Mouse (Mus musculus) layer of hippocampus, postnatal 10 days (tissue): ENCODE measurements around the gene Mtr. TPM values are rescaled to one million over a fixed set of nuclear protein-coding genes. Genes with fewer than 3 reads are reported as not detected.
A peak's percentile ranks its signal among the peaks of the same experiment; 100 is the strongest.
"Not testable (repeated sequence)": the region's sequence is repeated elsewhere in the genome, so short reads cannot be mapped to it uniquely, and the experiment has no call there.

Experiments
- DNase-seq, 2 experiments: peaks; one replicate each; pipeline ENCODE4 v3.0.0; 2021; ENCODE audit warnings: low spot score in 2 of 2
- total RNA-seq, 2 experiments: library from RNA; stranded (reverse); gene quantifications; 2 replicates each; pipeline ENCODE4 v1.2.3; 2021

The Mtr gene
- total RNA-seq, 2 experiments from 2014 or later, result 17.5 to 17.6 TPM

DNA sequence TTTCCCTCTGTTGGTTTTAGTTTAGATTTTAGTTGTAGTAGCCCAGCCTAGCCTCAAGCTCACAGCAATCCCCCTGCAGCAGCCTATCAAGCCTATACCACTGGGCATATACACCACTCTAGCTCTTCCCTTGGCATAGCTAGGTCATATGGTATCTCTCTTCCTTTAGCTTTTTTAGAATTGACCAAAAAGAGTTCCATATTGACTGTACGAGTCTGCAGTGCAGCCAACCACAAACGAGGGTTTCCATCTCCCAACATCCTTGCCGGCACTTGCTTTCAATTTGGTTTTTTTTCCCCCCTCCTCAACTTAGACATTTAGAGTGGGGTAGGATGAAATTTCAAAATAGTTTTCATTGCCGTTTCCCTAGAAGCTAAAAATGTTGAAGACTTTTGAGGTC, 95.5 kb downstream of the Mtr start:
- no peak for DNase-seq

DNA sequence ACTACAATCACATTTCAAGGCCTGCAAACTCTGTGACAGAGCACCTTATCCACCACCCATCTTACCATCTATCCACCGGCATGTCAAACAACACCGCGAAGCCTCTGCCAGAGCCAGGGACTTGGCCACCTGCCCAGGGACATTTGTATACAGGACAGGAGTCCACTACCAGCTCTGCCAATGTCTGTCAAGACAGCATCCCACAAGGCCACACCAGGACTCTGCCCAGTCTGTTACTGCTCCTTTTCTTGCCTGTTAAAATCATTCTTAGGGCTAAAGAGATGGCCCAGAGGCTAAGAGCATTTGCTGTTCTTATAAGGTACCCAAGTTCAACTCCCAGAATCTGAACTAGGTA, 97.8 kb downstream of the Mtr start:
- peak; percentile 34 to 45 for DNase-seq

DNA sequence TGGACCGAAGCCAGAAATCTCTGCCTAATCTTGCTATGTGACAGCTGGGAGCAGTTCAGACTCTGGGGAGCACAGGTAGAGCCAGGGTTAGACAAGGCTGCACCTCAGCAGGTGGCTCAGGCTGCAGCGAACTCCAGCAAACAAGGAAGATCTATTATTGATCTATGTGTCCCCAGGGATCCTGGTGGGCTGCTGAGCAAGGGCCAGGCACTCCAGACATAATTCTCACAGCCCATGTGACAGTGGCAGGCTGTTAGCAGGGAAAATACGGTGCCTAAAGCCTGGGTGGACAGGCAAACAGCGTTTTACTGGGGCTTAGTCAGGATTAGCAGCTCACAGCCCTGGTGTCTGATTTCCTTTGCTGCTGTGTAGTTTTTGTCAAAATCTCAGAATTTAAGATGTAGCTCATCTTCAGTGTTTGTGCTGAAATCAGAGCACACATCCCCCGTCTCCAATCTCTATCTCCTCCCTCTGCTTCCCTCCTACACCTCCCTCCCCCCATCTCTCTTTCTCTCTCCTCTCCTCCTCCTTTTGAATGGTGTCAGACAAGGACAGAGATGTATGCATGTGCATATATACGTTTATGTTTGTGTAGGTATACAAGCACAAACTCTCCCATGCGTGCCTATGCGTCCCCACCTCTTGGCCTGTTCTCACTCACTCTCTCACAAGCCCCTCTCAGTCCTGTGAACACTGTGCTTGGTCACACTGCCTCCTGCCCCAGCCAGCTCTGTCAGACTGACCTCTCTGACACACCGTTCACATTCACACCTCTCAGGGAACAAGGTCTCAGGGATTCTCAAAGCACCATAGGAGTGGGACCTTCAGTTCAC, 98.4 kb downstream of the Mtr start:
- DNase-seq, result no peak

- DNase-seq, result no peak
These were observed 104.0 kb downstream of the Mtr start for GRCm38 (mm10) chr13:12153922-12154321.

DNA sequence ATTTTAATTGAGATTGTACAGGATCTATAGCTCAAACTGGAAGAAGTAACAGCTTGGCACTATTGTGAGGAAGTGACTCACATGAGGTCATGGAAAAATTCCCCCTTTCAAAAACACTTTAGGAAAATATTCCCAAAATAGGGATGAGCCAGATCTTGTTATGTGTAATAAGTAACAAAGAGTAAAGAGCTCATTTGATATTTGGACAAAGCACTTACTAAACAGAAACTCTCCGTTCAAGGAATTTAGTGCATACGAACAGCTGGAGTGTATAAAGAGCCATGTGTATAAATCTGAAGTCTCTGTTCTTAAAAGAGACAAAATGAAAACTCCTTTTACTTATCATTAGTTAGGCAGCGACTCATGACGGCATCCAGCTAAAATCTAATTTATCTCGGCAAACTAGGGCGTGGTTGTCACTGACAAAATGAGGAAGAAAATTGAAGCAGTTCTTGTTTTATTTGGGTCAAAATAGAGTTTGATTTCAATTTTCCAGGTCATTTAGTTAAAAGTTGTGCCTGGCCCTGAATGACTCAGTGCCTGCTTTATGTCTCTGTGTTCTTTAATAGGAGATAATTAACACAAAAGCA, 110.9 kb downstream of the Mtr start:
- DNase-seq, result no peak

DNA sequence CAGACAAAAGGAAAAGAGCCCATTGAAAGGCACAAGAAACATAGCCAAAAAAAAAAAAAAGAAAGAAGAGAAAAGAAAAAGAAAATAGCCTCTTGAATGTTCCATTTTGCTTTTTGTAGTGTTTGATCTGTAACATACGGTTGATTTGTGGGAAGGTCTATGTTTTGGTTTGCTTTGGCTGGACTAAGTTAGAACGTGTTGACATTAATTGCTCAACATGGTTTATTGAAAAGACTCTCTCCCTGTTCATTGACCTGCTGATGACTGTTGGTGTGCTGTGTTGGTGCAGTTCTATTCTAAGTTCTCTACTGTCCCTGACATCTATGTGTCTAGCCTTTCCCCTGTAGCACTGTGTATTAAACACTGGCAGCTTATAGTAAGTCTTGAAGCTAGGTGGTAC, 111.5 kb downstream of the Mtr start:
- no peak for DNase-seq

DNA sequence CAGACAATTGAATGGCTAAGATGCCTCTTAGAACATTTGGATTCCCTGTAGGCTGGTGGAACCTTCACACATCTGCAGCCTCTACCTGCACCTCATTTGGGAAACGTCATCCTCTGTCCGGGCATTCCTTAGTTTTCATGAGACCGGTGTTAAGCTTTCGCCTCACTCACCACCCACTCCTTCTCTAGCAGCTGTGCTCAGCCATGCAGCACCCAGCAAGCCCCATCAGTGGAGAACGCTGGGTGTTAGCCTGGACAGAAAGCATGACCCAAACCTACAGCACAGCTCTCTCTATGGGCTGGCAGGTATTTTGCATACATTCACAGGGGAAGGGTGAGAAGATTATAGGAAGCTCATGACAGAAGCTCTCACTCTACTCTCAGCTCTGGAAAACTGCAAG, 114.6 kb downstream of the Mtr start:
- no peak for DNase-seq

DNA sequence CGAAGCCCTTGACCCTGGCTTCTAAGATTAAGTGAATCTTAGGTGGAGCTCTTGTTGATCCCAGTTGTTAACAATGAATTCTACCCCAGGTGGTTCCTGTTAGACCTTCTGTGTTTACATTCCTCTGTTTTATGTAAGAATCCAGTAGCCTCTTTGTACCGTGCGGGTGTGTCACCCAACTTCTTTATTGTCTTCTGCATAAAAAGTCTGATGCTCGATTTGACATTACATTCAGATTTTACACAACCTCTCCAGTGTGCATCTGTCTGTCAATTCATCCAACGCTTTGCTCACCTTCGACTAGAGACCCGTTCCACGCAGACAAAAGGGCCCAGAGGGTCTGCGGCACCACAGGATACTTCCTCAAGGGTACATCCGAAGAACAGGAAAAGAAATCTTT, 121.5 kb downstream of the Mtr start:
- DNase-seq, result not testable (repeated sequence)

- DNase-seq, result no peak
These were observed 124.4 kb downstream of the Mtr start for GRCm38 (mm10) chr13:12133549-12133948.

Other genes with a start within 250 kb of the Mtr start
- gene Ryr2, start 151.2 kb downstream of the Mtr start, total RNA-seq, result 100 to 1,000 TPM; 112 to 140 TPM
- 10 to 100 TPM; 18.4 to 22.6 TPM for gene Actn2, start 82.6 kb upstream of the Mtr start, total RNA-seq
- gene Heatr1, start 136.9 kb upstream of the Mtr start, total RNA-seq, result 10 to 100 TPM; 23.4 to 37.0 TPM
- 10 to 100 TPM; 28.0 to 31.4 TPM for gene Lgals8, start 206.8 kb upstream of the Mtr start, total RNA-seq